Mouse (Mus musculus) CH12.LX (cell line): ENCODE measurements around the gene 5330417C22Rik.

Experiments
- BHLHE40 ChIP-seq: IDR thresholded peaks from 2 replicates; pipeline ENCODE4 v1.6.1; 2011; ENCODE audit warnings: mild to moderate bottlenecking, low read depth, low read length, improper control_type of control experiment
- CTCF ChIP-seq, 2 experiments: IDR thresholded peaks in 1 of 2; conservative IDR thresholded peaks in 1 of 2; 2 replicates each; pipeline ENCODE4 v1.5.1; 2011 to 2012; ENCODE audit warnings: low read depth in 2 of 2, low read length in 2 of 2, improper control_type of control experiment in 1 of 2, inconsistent platforms in 1 of 2, mild to moderate bottlenecking in 1 of 2, moderate library complexity in 1 of 2
- GABPA ChIP-seq: IDR thresholded peaks from 2 replicates; pipeline ENCODE4 v1.6.1; 2012; ENCODE audit warnings: low read depth, low read length, improper control_type of control experiment, inconsistent platforms; ENCODE audit not compliant: insufficient replicate concordance
- MAX ChIP-seq: IDR thresholded peaks from 2 replicates; pipeline ENCODE4 v1.6.1; 2011; ENCODE audit warnings: low read length, improper control_type of control experiment
- RCOR1 ChIP-seq: conservative IDR thresholded peaks from 2 replicates; pipeline ENCODE4 v1.6.1; 2012; ENCODE audit warnings: low read depth, mild to moderate bottlenecking, inconsistent platforms, low read length, improper control_type of control experiment

DNA sequence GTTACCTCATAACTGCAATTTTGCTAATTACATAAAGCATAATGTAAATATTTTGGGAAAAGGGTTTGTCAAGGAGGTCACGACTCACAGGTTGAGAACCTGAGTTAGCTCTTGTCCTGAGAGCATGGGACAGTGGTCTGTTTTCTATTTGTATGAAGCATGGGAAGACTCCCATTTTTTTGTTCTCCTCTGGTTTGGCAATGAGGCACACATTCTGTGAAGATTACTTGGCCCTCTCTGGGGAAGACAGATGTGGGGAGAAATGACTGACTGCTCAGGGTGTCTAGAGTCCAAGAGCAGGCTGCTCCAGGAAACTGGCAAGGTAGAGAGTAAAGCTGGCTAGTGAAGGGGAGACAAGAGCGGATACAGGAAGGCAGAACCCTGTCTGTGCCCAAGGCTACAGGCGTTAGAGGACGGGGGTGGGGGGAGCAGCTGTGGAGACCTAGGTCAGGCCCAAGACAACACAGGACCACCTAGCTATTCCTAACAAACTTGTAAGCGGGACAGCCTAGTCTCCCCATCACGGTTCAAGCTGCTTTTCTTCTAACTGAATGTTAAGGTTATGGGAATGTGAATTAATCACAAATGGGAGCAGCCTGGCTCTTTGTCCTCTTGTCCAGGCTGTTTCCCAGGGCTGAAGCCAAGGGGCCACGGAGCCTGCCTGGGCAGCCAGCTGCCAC lies 111.3 kb downstream of the 5330417C22Rik start:
- TF ChIP-seq RCOR1 (no peak), CTCF (conservative IDR thresholded peaks at IDR 0.05 in 1 of 2, IDR thresholded peaks at IDR 0.05 in 1 of 2; ENCODE audit: low read depth in 2 of 2, low read length in 2 of 2) (no peak), GABPA (no peak), MAX (no peak), BHLHE40 (no peak)
